Mouse (Mus musculus) neural tube, embryonic 13.5 days (tissue): ENCODE results near the gene Mars2. TPM values are rescaled to one million over a fixed set of nuclear protein-coding genes. Genes with fewer than 3 reads are reported as not detected.

ENCODE experiments used
- ATAC-seq: fragments of 200-750 bp; cut with Nextera tagmentation; 2 replicates; pipeline ENCODE4 v1.8.0; 2017; ENCODE audit warnings: low read depth, mild to moderate bottlenecking, moderate TSS enrichment, moderate library complexity
- H3K27ac ChIP-seq: fragments of 300-500 bp; sonication (generic); replicated peaks from 2 replicates; pipeline ENCODE4 v1.5.1; 2015; ENCODE audit warnings: moderate library complexity, mild to moderate bottlenecking, inconsistent platforms
- H3K27me3 ChIP-seq: fragments of 300-500 bp; sonication (generic); 2 replicates; pipeline ENCODE4 v1.6.1; 2015; ENCODE audit warnings: mild to moderate bottlenecking, inconsistent platforms
- H3K36me3 ChIP-seq: fragments of 300-500 bp; sonication (generic); 2 replicates; pipeline ENCODE4 v1.6.1; 2015; ENCODE audit warnings: mild to moderate bottlenecking, inconsistent platforms
- H3K4me1 ChIP-seq: fragments of 300-500 bp; sonication (generic); replicated peaks from 2 replicates; pipeline ENCODE4 v1.6.1; 2015; ENCODE audit warnings: inconsistent platforms
- H3K4me2 ChIP-seq: fragments of 300-500 bp; sonication (generic); 2 replicates; pipeline ENCODE4 v1.6.1; 2015; ENCODE audit warnings: inconsistent platforms, mild to moderate bottlenecking, moderate library complexity
- H3K4me3 ChIP-seq: fragments of 300-500 bp; sonication (generic); 2 replicates; pipeline ENCODE4 v1.5.1; 2015; ENCODE audit warnings: mild to moderate bottlenecking, inconsistent platforms
- H3K9ac ChIP-seq: fragments of 300-500 bp; sonication (generic); 2 replicates; pipeline ENCODE4 v1.6.1; 2015; ENCODE audit warnings: moderate library complexity, mild to moderate bottlenecking, inconsistent platforms
- H3K9me3 ChIP-seq: fragments of 300-500 bp; sonication (generic); 2 replicates; pipeline ENCODE4 v1.6.1; 2016; ENCODE audit warnings: inconsistent platforms
- WGBS: fragments of 180-500 bp; shearing (Covaris S2); methylation state at CpG from one replicate; pipeline ENCODE4 v1.1.7; 2015; 5-methylcytosine and 5-hydroxymethylcytosine counted together
- polyA plus RNA-seq: library from polyadenylated mRNA; unstranded; fragments of >200 nt; fragmentation: Nextera tagmentation; extraction: Ambion mirVana; gene quantifications from 2 replicates; pipeline ENCODE4 v1.2.1, GENCODE M21; 2015

Mars2 gene
- polyA plus RNA-seq, 1 experiment from 2014 or later = 2.4 TPM

DNA sequence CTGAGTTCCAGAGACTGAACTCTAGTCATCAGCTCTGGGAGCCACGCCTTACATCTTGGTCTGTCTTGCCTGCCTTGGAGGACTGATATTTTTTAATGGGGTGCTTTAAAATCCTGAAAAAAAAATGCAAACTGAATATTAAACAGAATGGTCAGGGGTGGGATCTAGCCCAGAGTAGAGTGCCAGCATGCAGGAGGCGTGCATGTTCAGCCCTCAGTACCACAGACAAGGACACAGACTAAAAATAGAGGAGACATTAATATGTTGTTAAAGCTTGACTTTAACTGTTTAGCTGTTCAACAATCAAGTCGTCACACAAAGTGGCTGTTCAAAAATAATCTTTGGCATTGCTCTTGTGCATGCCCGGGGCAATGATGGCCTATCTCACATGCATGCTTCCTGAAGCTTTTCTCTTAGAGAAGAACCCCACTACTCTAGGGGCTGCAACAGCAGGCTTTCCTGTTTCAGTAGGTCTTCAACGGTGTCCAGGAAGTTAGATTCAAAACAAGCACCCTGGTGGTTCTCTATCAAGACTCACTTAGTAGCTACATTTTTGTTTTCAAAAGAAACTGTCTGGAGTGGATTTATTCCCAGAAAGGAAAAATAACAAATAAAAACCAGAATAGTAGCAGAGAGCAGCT, 28.4 kb upstream of the Mars2 start:
- peaks cover 8% of the 10 kb centered on the region; the same call in 1 of the 2 replicates for H3K4me1 ChIP-seq
- H3K9me3 ChIP-seq = no peaks in the 10 kb centered on the region
- H3K4me2 ChIP-seq = no peak overlapping the region
- H3K4me3 ChIP-seq = no peak overlapping the region
- H3K9ac ChIP-seq = no peak overlapping the region
- WGBS = 78% methylated on average over 5 of the region's 5 CpGs
- no peaks in the 10 kb centered on the region for H3K27me3 ChIP-seq
- no peak for ATAC-seq
- no peaks in the 10 kb centered on the region for H3K36me3 ChIP-seq
- H3K27ac ChIP-seq = peak overlapping the region; percentile 13; the same call in 1 of the 2 replicates

GRCm38 (mm10) chr1:55210202-55210965, 26.6 kb upstream of the Mars2 start:
- no peak overlapping the region for H3K9ac ChIP-seq
- H3K27me3 ChIP-seq = no peaks in the 10 kb centered on the region
- no peak overlapping the region for H3K4me2 ChIP-seq
- H3K4me1 ChIP-seq = peaks cover 8% of the 10 kb centered on the region; the same call in 1 of the 2 replicates
- H3K9me3 ChIP-seq = no peaks in the 10 kb centered on the region
- 57% methylated on average over 12 of the region's 12 CpGs for WGBS
- no peak overlapping the region for H3K27ac ChIP-seq
- ATAC-seq = no peak
- H3K4me3 ChIP-seq = no peak overlapping the region
- no peaks in the 10 kb centered on the region for H3K36me3 ChIP-seq

DNA sequence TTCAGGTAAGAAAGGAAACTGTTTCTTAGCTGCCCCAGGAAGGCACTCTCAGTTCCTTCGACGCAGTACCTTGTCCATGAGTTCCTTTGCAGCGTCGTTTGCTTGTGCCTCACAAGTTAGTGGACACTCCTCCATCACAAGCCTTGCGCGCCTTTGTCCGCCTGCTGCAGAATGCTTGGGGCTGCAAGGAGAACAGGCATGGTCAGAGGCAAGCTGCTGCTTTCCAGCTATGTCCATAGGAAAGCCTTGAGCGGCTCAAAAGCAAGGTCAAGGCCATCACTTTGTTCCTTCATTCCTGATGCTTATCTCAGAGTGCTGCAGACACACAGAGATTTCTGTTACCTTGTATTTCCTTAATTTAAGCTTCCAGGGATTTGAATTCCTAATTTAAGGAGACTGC, 25.9 kb upstream of the Mars2 start:
- Histone ChIP-seq H3K4me3 (no peak overlapping the region), H3K27me3 (no peaks in the 10 kb centered on the region), H3K4me2 (no peak overlapping the region), H3K36me3 (no peaks in the 10 kb centered on the region), H3K9ac (no peak overlapping the region), H3K4me1 (peaks cover 4% of the 10 kb centered on the region; the same call in 1 of the 2 replicates), H3K27ac (no peak overlapping the region), H3K9me3 (no peaks in the 10 kb centered on the region)
- no peak for ATAC-seq
- WGBS = 86% methylated on average over 8 of the region's 8 CpGs

DNA sequence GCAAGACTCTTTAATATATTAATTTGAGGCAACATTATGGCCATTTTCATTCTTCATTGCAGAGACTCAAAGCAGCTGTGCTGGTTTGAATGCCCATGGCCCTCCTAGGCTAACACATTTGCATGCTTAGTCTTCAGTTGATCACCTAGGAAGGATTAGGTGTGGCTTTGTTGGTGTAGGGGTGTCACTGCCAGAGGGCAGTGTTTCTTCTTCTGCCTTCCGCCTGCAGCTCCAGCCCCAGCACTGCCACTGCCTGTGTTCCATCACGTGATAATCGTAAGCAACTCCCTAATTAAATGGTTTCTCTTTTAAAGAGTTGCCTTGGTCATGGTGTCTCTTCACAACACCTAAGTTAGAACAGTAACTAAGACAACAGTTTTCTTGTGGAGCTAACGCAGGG, 24.2 kb upstream of the Mars2 start:
- Histone ChIP-seq H3K27ac (no peak overlapping the region), H3K4me3 (no peak overlapping the region), H3K27me3 (no peaks in the 10 kb centered on the region), H3K4me1 (peaks cover 8% of the 10 kb centered on the region; the same call in 1 of the 2 replicates), H3K4me2 (no peak overlapping the region), H3K9me3 (no peaks in the 10 kb centered on the region), H3K36me3 (no peaks in the 10 kb centered on the region), H3K9ac (no peak overlapping the region)
- 88% methylated on average over 4 of the region's 4 CpGs for WGBS
- no peak for ATAC-seq

GRCm38 (mm10) chr1:55213475-55213874, 23.5 kb upstream of the Mars2 start:
- Histone ChIP-seq H3K27ac (no peak overlapping the region), H3K36me3 (no peaks in the 10 kb centered on the region), H3K9ac (no peak overlapping the region), H3K4me1 (peaks cover 8% of the 10 kb centered on the region; the same call in 1 of the 2 replicates), H3K9me3 (no peaks in the 10 kb centered on the region), H3K27me3 (no peaks in the 10 kb centered on the region), H3K4me2 (no peak overlapping the region), H3K4me3 (no peak overlapping the region)
- WGBS = 72% methylated on average over 6 of the region's 6 CpGs
- no peak for ATAC-seq

- H3K36me3 ChIP-seq = no peaks in the 10 kb centered on the region
- no peak for ATAC-seq
- WGBS = 89% methylated on average over 6 of the region's 6 CpGs
- peaks cover 8% of the 10 kb centered on the region; the same call in 1 of the 2 replicates for H3K4me1 ChIP-seq
- no peak overlapping the region for H3K4me3 ChIP-seq
- no peaks in the 10 kb centered on the region for H3K27me3 ChIP-seq
- no peaks in the 10 kb centered on the region for H3K9me3 ChIP-seq
- H3K27ac ChIP-seq = no peak overlapping the region
- no peak overlapping the region for H3K4me2 ChIP-seq
- no peak overlapping the region for H3K9ac ChIP-seq
Measured at GRCm38 (mm10) chr1:55213936-55214335, 23.0 kb upstream of the Mars2 start.

GRCm38 (mm10) chr1:55215185-55215813, 21.7 kb upstream of the Mars2 start:
- no peaks in the 10 kb centered on the region for H3K9me3 ChIP-seq
- H3K4me3 ChIP-seq = no peak overlapping the region
- 69% methylated on average over 11 of the region's 11 CpGs for WGBS
- H3K36me3 ChIP-seq = no peaks in the 10 kb centered on the region
- peaks cover 8% of the 10 kb centered on the region; the same call in 1 of the 2 replicates for H3K4me1 ChIP-seq
- H3K4me2 ChIP-seq = no peak overlapping the region
- ATAC-seq = no peak
- H3K27me3 ChIP-seq = no peaks in the 10 kb centered on the region
- no peak overlapping the region for H3K9ac ChIP-seq
- no peak overlapping the region for H3K27ac ChIP-seq

DNA sequence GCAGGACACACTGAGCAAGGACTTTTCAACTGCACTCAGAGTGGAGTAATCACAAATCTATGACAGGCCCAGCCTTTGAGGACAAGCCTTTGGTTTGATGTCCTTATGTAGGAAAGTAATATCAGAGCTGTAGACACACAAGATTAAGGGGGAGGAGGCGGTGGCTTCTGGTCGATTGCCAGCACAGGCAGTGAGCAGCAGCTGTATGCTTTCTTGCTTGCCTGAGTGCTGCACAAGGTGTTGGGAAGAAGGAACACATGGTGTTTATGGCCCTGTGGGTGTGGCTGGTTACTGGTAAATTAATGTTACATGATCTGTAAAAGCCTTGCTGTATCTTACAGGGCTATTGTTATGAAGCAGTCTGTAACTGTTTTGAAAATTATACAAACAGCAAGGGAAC, 19.8 kb upstream of the Mars2 start:
- Histone ChIP-seq H3K4me3 (no peak overlapping the region), H3K4me1 (peaks cover 18% of the 10 kb centered on the region), H3K27ac (no peak overlapping the region), H3K36me3 (no peaks in the 10 kb centered on the region), H3K9ac (no peak overlapping the region), H3K9me3 (no peaks in the 10 kb centered on the region), H3K27me3 (no peaks in the 10 kb centered on the region), H3K4me2 (no peak overlapping the region)
- WGBS = 64% methylated on average over 2 of the region's 2 CpGs
- ATAC-seq = no peak

- no peaks in the 10 kb centered on the region for H3K27me3 ChIP-seq
- peaks cover 42% of the 10 kb centered on the region for H3K4me1 ChIP-seq
- no peak for ATAC-seq
- H3K9ac ChIP-seq = no peak overlapping the region
- 63% methylated on average over 4 of the region's 4 CpGs for WGBS
- no peak overlapping the region for H3K4me2 ChIP-seq
- H3K27ac ChIP-seq = no peak overlapping the region; the same call in 1 of the 2 replicates
- no peaks in the 10 kb centered on the region for H3K9me3 ChIP-seq
- no peak overlapping the region for H3K4me3 ChIP-seq
- no peaks in the 10 kb centered on the region for H3K36me3 ChIP-seq
Measured at GRCm38 (mm10) chr1:55221352-55221751, 15.6 kb upstream of the Mars2 start.

DNA sequence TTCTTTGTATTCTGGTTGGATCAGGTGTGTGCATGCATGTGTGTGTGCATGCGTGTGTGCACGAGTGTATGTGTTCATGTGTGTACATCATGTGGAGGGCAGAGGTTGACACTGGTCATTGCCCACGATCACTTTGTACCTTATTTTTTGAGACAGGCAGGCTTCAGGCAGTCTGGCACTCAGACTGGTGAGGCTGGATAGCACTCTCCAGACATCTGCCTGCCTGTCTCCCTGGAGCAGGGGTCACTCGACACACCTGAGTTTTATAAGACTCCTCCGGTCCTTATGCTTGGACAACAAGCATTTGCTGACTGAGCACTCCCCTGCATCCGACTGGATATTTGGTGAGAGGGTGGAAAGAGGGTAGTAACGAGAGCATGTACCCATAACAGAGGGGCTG, 14.0 kb upstream of the Mars2 start:
- Histone ChIP-seq H3K9me3 (no peaks in the 10 kb centered on the region), H3K4me1 (peaks cover 35% of the 10 kb centered on the region), H3K9ac (no peak overlapping the region), H3K27ac (no peak overlapping the region), H3K4me3 (no peak overlapping the region), H3K4me2 (no peak overlapping the region), H3K36me3 (no peaks in the 10 kb centered on the region), H3K27me3 (no peaks in the 10 kb centered on the region)
- WGBS = 94% methylated on average over 7 of the region's 7 CpGs
- no peak for ATAC-seq

GRCm38 (mm10) chr1:55224111-55224510, 12.9 kb upstream of the Mars2 start:
- H3K4me3 ChIP-seq = peak overlapping the region; percentile 43
- H3K36me3 ChIP-seq = no peaks in the 10 kb centered on the region
- H3K9me3 ChIP-seq = no peaks in the 10 kb centered on the region
- H3K4me1 ChIP-seq = peaks cover 35% of the 10 kb centered on the region
- ATAC-seq = peak; percentile 70
- no peaks in the 10 kb centered on the region for H3K27me3 ChIP-seq
- no peak overlapping the region for H3K27ac ChIP-seq
- peak overlapping the region; percentile 27; the same call in 1 of the 2 replicates for H3K9ac ChIP-seq
- H3K4me2 ChIP-seq = peak overlapping the region; percentile 66
- WGBS = 49% methylated on average over 11 of the region's 11 CpGs

GRCm38 (mm10) chr1:55225398-55225797, 11.6 kb upstream of the Mars2 start:
- Histone ChIP-seq H3K36me3 (no peaks in the 10 kb centered on the region), H3K9me3 (no peaks in the 10 kb centered on the region), H3K27me3 (no peaks in the 10 kb centered on the region), H3K4me2 (peak overlapping the region; percentile 66), H3K4me1 (peaks cover 35% of the 10 kb centered on the region), H3K9ac (peak overlapping the region; percentile 61), H3K4me3 (peak overlapping the region; percentile 43), H3K27ac (peak overlapping the region; percentile 62)
- 27% methylated on average over 3 of the region's 3 CpGs for WGBS
- no peak for ATAC-seq
